Mouse (Mus musculus): ENCODE measurements around the gene Snap91. TPM values are rescaled to one million over a fixed set of nuclear protein-coding genes. Genes with fewer than 3 reads are reported as not detected.

Gene Snap91
- polyA plus RNA-seq, 1 experiment: 0.53 TPM

GRCm38 (mm10) chr9:86852861-86853260 lies 27.6 kb downstream of the Snap91 start:
- 92% methylated on average over 3 of the region's 3 CpGs for WGBS
- Histone ChIP-seq H3K4me1 (ENCODE audit: control insufficient read depth, insufficient read depth, insufficient read length) (no peaks in the 10 kb centered on the region), H3K4me3 (ENCODE audit: extremely low read depth, insufficient read depth, insufficient read length) (no peak overlapping the region), H3K27me3 (ENCODE audit: control insufficient read depth, insufficient read depth, low read length) (no peaks in the 10 kb centered on the region), H3K36me3 (ENCODE audit: control insufficient read depth, insufficient read depth, low read length) (no peaks in the 10 kb centered on the region), H3K27ac (ENCODE audit: insufficient read depth, low read length) (no peak overlapping the region)
- no peak for TF ChIP-seq CTCF (IDR thresholded peaks at IDR 0.05; ENCODE audit: extremely low read depth, insufficient read depth, insufficient read length, insufficient replicate concordance)
- no peak for TF ChIP-seq POLR2A (IDR thresholded peaks at IDR 0.05; ENCODE audit: low read depth, low read length)
- no peak for DNase-seq (ENCODE audit: low read depth in 1 of 2, low spot score in 2 of 2)

- Histone ChIP-seq H3K27ac (ENCODE audit: insufficient read depth, low read length) (no peak overlapping the region), H3K4me3 (ENCODE audit: extremely low read depth, insufficient read depth, insufficient read length) (no peak overlapping the region)
- WGBS: 88% methylated on average over 5 of the region's 5 CpGs
Observed at GRCm38 (mm10) chr9:86851689-86852088, 28.8 kb downstream of the Snap91 start.

DNA sequence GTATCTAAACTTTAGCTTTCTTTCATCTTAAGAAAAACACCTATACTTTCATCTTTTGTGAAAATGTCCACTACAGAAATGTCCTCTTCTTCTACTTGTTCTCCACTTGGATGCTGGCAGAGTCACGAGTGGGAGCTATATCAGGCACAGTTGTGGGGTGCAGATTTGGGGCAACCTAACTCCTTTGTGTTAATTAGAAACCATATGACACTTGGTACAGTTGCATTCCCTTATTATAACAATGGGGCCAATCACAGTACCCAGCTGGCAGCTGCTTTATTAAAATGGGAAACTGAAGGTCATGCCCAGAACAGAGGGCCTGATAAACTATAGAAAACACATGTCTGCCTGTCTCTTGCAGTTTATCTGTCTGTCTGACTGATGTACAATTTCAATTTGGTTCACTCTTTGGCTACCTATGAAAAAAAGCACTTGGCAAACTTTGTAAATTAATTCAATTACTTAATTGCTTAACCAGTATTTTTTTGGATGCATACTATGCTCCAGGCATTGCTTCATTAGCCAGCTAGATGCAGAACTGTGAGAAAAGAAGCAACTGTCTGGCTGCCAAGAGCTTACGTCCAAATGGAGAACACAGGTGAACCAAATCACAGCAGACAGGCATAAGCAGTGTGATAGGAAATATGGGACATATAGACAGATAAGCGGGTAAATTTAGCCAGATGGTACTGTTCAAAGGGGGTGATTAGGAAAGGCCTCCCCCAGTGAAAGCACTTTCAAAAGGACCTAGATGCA lies 29.8 kb downstream of the Snap91 start:
- 79% methylated on average over 3 of the region's 3 CpGs for WGBS

More at GRCm38 (mm10) chr9:86851689-86852088, 28.8 kb downstream of the Snap91 start:
- TF ChIP-seq POLR2A (IDR thresholded peaks at IDR 0.05; ENCODE audit: low read depth, low read length): no peak
- TF ChIP-seq CTCF (IDR thresholded peaks at IDR 0.05; ENCODE audit: extremely low read depth, insufficient read depth, insufficient read length, insufficient replicate concordance): no peak
- no peaks in the 10 kb centered on the region for H3K27me3 ChIP-seq (ENCODE audit: control insufficient read depth, insufficient read depth, low read length)
- H3K4me1 ChIP-seq (ENCODE audit: control insufficient read depth, insufficient read depth, insufficient read length): no peaks in the 10 kb centered on the region
- H3K36me3 ChIP-seq (ENCODE audit: control insufficient read depth, insufficient read depth, low read length): no peaks in the 10 kb centered on the region
- DNase-seq (ENCODE audit: low read depth in 1 of 2, low spot score in 2 of 2): no peak

GRCm38 (mm10) chr9:86843747-86844353 lies 36.6 kb downstream of the Snap91 start:
- Histone ChIP-seq H3K4me3 (ENCODE audit: extremely low read depth, insufficient read depth, insufficient read length) (no peak overlapping the region), H3K27me3 (ENCODE audit: control insufficient read depth, insufficient read depth, low read length) (no peaks in the 10 kb centered on the region), H3K27ac (ENCODE audit: insufficient read depth, low read length) (no peak overlapping the region), H3K36me3 (ENCODE audit: control insufficient read depth, insufficient read depth, low read length) (no peaks in the 10 kb centered on the region), H3K4me1 (ENCODE audit: control insufficient read depth, insufficient read depth, insufficient read length) (no peaks in the 10 kb centered on the region)
- DNase-seq (ENCODE audit: low read depth in 1 of 2, low spot score in 2 of 2): no peak
- TF ChIP-seq POLR2A (IDR thresholded peaks at IDR 0.05; ENCODE audit: low read depth, low read length): no peak
- 79% methylated on average over 5 of the region's 5 CpGs for WGBS

More for the DNA sequence above, 29.8 kb downstream of the Snap91 start:
- H3K27ac ChIP-seq (ENCODE audit: insufficient read depth, low read length): no peak overlapping the region
- DNase-seq (ENCODE audit: low read depth in 1 of 2, low spot score in 2 of 2): no peak
- H3K4me3 ChIP-seq (ENCODE audit: extremely low read depth, insufficient read depth, insufficient read length): no peak overlapping the region
- H3K4me1 ChIP-seq (ENCODE audit: control insufficient read depth, insufficient read depth, insufficient read length): no peaks in the 10 kb centered on the region
- no peaks in the 10 kb centered on the region for H3K36me3 ChIP-seq (ENCODE audit: control insufficient read depth, insufficient read depth, low read length)
- H3K27me3 ChIP-seq (ENCODE audit: control insufficient read depth, insufficient read depth, low read length): no peaks in the 10 kb centered on the region
- TF ChIP-seq POLR2A (IDR thresholded peaks at IDR 0.05; ENCODE audit: low read depth, low read length) (no peak), CTCF (IDR thresholded peaks at IDR 0.05; ENCODE audit: extremely low read depth, insufficient read depth, insufficient read length, insufficient replicate concordance) (no peak)

DNA sequence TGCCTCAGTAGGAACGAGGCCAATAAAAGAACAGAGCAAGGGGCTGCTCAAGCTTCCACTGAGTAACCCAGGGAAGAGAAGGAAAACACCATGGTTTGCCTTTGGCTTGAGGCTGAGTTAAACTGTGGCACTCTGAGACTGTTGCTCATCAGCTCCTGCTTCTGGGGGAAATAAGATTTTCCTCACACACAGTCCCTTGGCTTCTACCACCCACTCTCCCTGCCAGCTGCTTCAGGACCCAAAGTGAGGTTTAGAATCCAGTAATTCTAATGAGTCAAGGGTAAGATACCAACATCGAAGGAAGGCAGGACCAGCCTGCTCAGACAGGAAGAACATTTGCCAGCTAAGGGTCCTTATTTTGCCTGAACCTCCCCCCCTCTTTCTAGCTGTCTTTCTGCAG lies 50.7 kb downstream of the Snap91 start:
- TF ChIP-seq POLR2A (IDR thresholded peaks at IDR 0.05; ENCODE audit: low read depth, low read length) (no peak), CTCF (IDR thresholded peaks at IDR 0.05; ENCODE audit: extremely low read depth, insufficient read depth, insufficient read length, insufficient replicate concordance) (no peak)
- no peak for DNase-seq (ENCODE audit: low read depth in 1 of 2, low spot score in 2 of 2)
- Histone ChIP-seq H3K4me3 (ENCODE audit: extremely low read depth, insufficient read depth, insufficient read length) (no peak overlapping the region), H3K4me1 (ENCODE audit: control insufficient read depth, insufficient read depth, insufficient read length) (no peaks in the 10 kb centered on the region), H3K36me3 (ENCODE audit: control insufficient read depth, insufficient read depth, low read length) (no peaks in the 10 kb centered on the region), H3K27ac (ENCODE audit: insufficient read depth, low read length) (no peak overlapping the region), H3K27me3 (ENCODE audit: control insufficient read depth, insufficient read depth, low read length) (no peaks in the 10 kb centered on the region)
- whole genome bisulfite sequencing: 65% methylated on average over 2 of the region's 2 CpGs

DNA sequence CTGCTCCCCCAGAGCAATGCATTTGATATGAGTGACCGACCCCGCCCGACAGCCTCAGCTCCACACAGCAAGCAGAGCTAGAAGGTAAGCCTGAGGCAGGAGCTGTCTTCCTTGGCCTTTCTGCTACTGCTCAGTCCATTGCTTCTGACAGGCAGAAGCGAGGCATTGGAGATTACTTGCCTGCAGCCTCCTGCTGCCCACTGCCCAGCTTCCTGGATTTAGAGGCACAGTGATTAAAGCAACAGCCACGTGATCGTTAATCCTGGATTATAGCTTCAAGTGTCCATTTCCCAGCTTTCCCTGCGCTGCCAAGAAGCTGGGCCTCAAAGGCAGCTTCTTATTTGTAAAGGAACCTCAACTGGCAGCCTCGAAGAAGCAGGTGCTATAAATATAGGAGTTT lies 51.4 kb downstream of the Snap91 start:
- Histone ChIP-seq H3K27ac (ENCODE audit: insufficient read depth, low read length) (no peak overlapping the region), H3K4me3 (ENCODE audit: extremely low read depth, insufficient read depth, insufficient read length) (no peak overlapping the region), H3K36me3 (ENCODE audit: control insufficient read depth, insufficient read depth, low read length) (no peaks in the 10 kb centered on the region), H3K27me3 (ENCODE audit: control insufficient read depth, insufficient read depth, low read length) (no peaks in the 10 kb centered on the region), H3K4me1 (ENCODE audit: control insufficient read depth, insufficient read depth, insufficient read length) (no peaks in the 10 kb centered on the region)
- 71% methylated on average over 8 of the region's 8 CpGs for WGBS
- no peak for DNase-seq (ENCODE audit: low read depth in 1 of 2, low spot score in 2 of 2)
- no peak for TF ChIP-seq CTCF (IDR thresholded peaks at IDR 0.05; ENCODE audit: extremely low read depth, insufficient read depth, insufficient read length, insufficient replicate concordance)
- TF ChIP-seq POLR2A (IDR thresholded peaks at IDR 0.05; ENCODE audit: low read depth, low read length): no peak

- Histone ChIP-seq H3K36me3 (ENCODE audit: control insufficient read depth, insufficient read depth, low read length) (no peaks in the 10 kb centered on the region), H3K4me3 (ENCODE audit: extremely low read depth, insufficient read depth, insufficient read length) (no peak overlapping the region), H3K27me3 (ENCODE audit: control insufficient read depth, insufficient read depth, low read length) (no peaks in the 10 kb centered on the region), H3K27ac (ENCODE audit: insufficient read depth, low read length) (no peak overlapping the region), H3K4me1 (ENCODE audit: control insufficient read depth, insufficient read depth, insufficient read length) (no peaks in the 10 kb centered on the region)
- TF ChIP-seq POLR2A (IDR thresholded peaks at IDR 0.05; ENCODE audit: low read depth, low read length): no peak
- no peak for TF ChIP-seq CTCF (IDR thresholded peaks at IDR 0.05; ENCODE audit: extremely low read depth, insufficient read depth, insufficient read length, insufficient replicate concordance)
- 89% methylated on average over 5 of the region's 5 CpGs for WGBS
- DNase-seq (ENCODE audit: low read depth in 1 of 2, low spot score in 2 of 2): no peak
Observed at GRCm38 (mm10) chr9:86819366-86819765, 61.1 kb downstream of the Snap91 start.

Measured in spleen, adult 2 months (tissue).